Mouse (Mus musculus) embryonic facial prominence, embryonic 11.5 days (tissue): ENCODE data around the gene Shc1. TPM values are rescaled to one million over a fixed set of nuclear protein-coding genes. Genes with fewer than 3 reads are reported as not detected.

Experiments used
- ATAC-seq: fragments of 200-750 bp; cut with Nextera tagmentation; replicated peaks from 2 replicates; pipeline ENCODE4 v1.8.0; 2017; ENCODE audit warnings: low read depth; ENCODE audit not compliant: insufficient number of reproducible peaks, low FRiP score, low TSS enrichment
- DNase-seq: peaks from one replicate; pipeline ENCODE4 v3.0.0-alpha.2; 2015; ENCODE audit warnings: low spot score
- H3K27ac ChIP-seq: fragments of 300-500 bp; sonication (generic); replicated peaks from 2 replicates; pipeline ENCODE4 v1.5.1; 2014; ENCODE audit warnings: mild to moderate bottlenecking, low read depth, low read length, control low read depth
- H3K27me3 ChIP-seq: fragments of 300-500 bp; sonication (generic); 2 replicates; pipeline ENCODE4 v1.6.1; 2014; ENCODE audit warnings: mild to moderate bottlenecking, low read length, moderate library complexity, mixed read lengths; ENCODE audit not compliant: control insufficient read depth, insufficient read depth
- H3K36me3 ChIP-seq: fragments of 300-500 bp; sonication (generic); replicated peaks from 2 replicates; pipeline ENCODE4 v1.6.1; 2014; ENCODE audit warnings: low read depth, mild to moderate bottlenecking, low read length, moderate library complexity, mixed read lengths; ENCODE audit not compliant: control insufficient read depth, insufficient read depth
- H3K4me1 ChIP-seq: fragments of 300-500 bp; sonication (generic); 2 replicates; pipeline ENCODE4 v1.6.1; 2014; ENCODE audit warnings: low read length, mixed read lengths; ENCODE audit not compliant: control insufficient read depth, insufficient read depth
- H3K4me2 ChIP-seq: fragments of 300-500 bp; sonication (generic); 2 replicates; pipeline ENCODE4 v1.6.1; 2014; ENCODE audit warnings: low read depth, mild to moderate bottlenecking, control low read depth, low read length, moderate library complexity
- H3K4me3 ChIP-seq: fragments of 300-500 bp; sonication (generic); 2 replicates; pipeline ENCODE4 v1.5.1; 2014; ENCODE audit warnings: low read depth, low read length, control low read depth
- H3K9ac ChIP-seq: fragments of 300-500 bp; sonication (generic); replicated peaks from 2 replicates; pipeline ENCODE4 v1.6.1; 2014; ENCODE audit warnings: mild to moderate bottlenecking, control low read depth, low read length
- H3K9me3 ChIP-seq: fragments of 300-500 bp; sonication (generic); replicated peaks from 2 replicates; pipeline ENCODE4 v1.6.1; 2016; ENCODE audit warnings: mild to moderate bottlenecking, low read length, inconsistent platforms, mixed read lengths; ENCODE audit not compliant: control insufficient read depth
- WGBS: fragments of 180-500 bp; shearing (Covaris S2); extraction: QIAGEN DNeasy Blood & Tissue Kit; methylation state at CpG from one replicate; pipeline ENCODE4 v1.1.7; 2014; 5-methylcytosine and 5-hydroxymethylcytosine counted together
- polyA plus RNA-seq: library from polyadenylated mRNA; unstranded; fragments of >200 nt; fragmentation: Nextera tagmentation; extraction: Ambion mirVana; gene quantifications from 2 replicates; pipeline ENCODE4 v1.2.1, GENCODE M21; 2014

Shc1 gene
- polyA plus RNA-seq, 1 experiment from 2014 or later: 43.6 TPM

- no peak within 1 kb of the TSS for H3K4me3 ChIP-seq
- ATAC-seq: no peak
- no peak within 1 kb of the TSS for H3K27ac ChIP-seq
- DNase-seq: no peak
- no peak within 1 kb of the TSS for H3K9ac ChIP-seq
- H3K27me3 ChIP-seq: no peaks in the 10 kb centered on the region
- H3K4me2 ChIP-seq: no peak within 1 kb of the TSS
- peaks cover 3% of the 10 kb centered on the region for H3K36me3 ChIP-seq
- no peaks in the 10 kb centered on the region for H3K4me1 ChIP-seq
- WGBS: 83% methylated on average over 5 of the region's 5 CpGs
- H3K9me3 ChIP-seq: no peaks in the 10 kb centered on the region
These were observed 15.6 kb upstream of the Shc1 start, which contains the start of gene Lenep for GRCm38 (mm10) chr3:89402693-89403092. TSS of gene Lenep (minus strand) at chr3:89402793.

- Histone ChIP-seq H3K27ac (no peak overlapping the region), H3K4me1 (peaks cover 3% of the 10 kb centered on the region; the same call in 1 of the 2 replicates), H3K4me2 (no peak overlapping the region), H3K9ac (no peak overlapping the region), H3K4me3 (no peak overlapping the region), H3K27me3 (no peaks in the 10 kb centered on the region), H3K36me3 (peaks cover 3% of the 10 kb centered on the region), H3K9me3 (no peaks in the 10 kb centered on the region)
- 91% methylated on average over 6 of the region's 6 CpGs for WGBS
- ATAC-seq (no peak), DNase-seq (no peak)
These were observed 11.4 kb upstream of the Shc1 start for GRCm38 (mm10) chr3:89406887-89407286.

GRCm38 (mm10) chr3:89408448-89408847 lies 9.8 kb upstream of the Shc1 start:
- Histone ChIP-seq H3K36me3 (no peaks in the 10 kb centered on the region), H3K9me3 (no peaks in the 10 kb centered on the region), H3K4me1 (peaks cover 3% of the 10 kb centered on the region; the same call in 1 of the 2 replicates), H3K4me2 (no peak overlapping the region), H3K27ac (no peak overlapping the region), H3K4me3 (no peak overlapping the region), H3K9ac (no peak overlapping the region), H3K27me3 (no peaks in the 10 kb centered on the region)
- whole genome bisulfite sequencing: 66% methylated on average over 16 of the region's 16 CpGs
- DNase-seq (no peak), ATAC-seq (no peak)

GRCm38 (mm10) chr3:89409701-89410100 lies 8.5 kb upstream of the Shc1 start:
- Histone ChIP-seq H3K4me1 (peaks cover 3% of the 10 kb centered on the region; the same call in 1 of the 2 replicates), H3K9ac (no peak overlapping the region), H3K4me2 (no peak overlapping the region), H3K27ac (no peak overlapping the region), H3K36me3 (peaks cover 7% of the 10 kb centered on the region), H3K4me3 (no peak overlapping the region), H3K9me3 (no peaks in the 10 kb centered on the region), H3K27me3 (no peaks in the 10 kb centered on the region)
- ATAC-seq: no peak
- 96% methylated on average over 3 of the region's 3 CpGs for WGBS
- DNase-seq: no peak

- H3K27ac ChIP-seq: no peak overlapping the region
- WGBS: 81% methylated on average over 10 of the region's 10 CpGs
- peak overlapping the region; percentile 59 for H3K4me2 ChIP-seq
These were observed 7.4 kb upstream of the Shc1 start for GRCm38 (mm10) chr3:89410864-89411263.

GRCm38 (mm10) chr3:89411490-89412393 lies 6.5 kb upstream of the Shc1 start, which contains the start of gene Flad1:
TSS of gene Flad1 (minus strand) at chr3:89411870.
- H3K9me3 ChIP-seq: no peaks in the 10 kb centered on the region
- 7% methylated on average over 28 of the region's 28 CpGs for WGBS
- H3K4me2 ChIP-seq: peak within 1 kb of the TSS; percentile 59
- no peaks in the 10 kb centered on the region for H3K27me3 ChIP-seq
- no peak within 1 kb of the TSS for H3K27ac ChIP-seq
- DNase-seq: peak; percentile 99
- ATAC-seq: peak; percentile 98
- peak within 1 kb of the TSS; percentile 47 for H3K4me3 ChIP-seq
- peak within 1 kb of the TSS; percentile 52 for H3K9ac ChIP-seq
- H3K36me3 ChIP-seq: peaks cover 17% of the 10 kb centered on the region
- H3K4me1 ChIP-seq: peaks cover 4% of the 10 kb centered on the region; the same call in 1 of the 2 replicates

More at GRCm38 (mm10) chr3:89410864-89411263, 7.4 kb upstream of the Shc1 start:
- Histone ChIP-seq H3K27me3 (no peaks in the 10 kb centered on the region), H3K36me3 (peaks cover 13% of the 10 kb centered on the region), H3K4me3 (peak overlapping the region; percentile 47), H3K4me1 (peaks cover 3% of the 10 kb centered on the region; the same call in 1 of the 2 replicates), H3K9me3 (no peaks in the 10 kb centered on the region), H3K9ac (peak overlapping the region; percentile 52)
- DNase-seq: no peak
- ATAC-seq: no peak

- DNase-seq (no peak), ATAC-seq (no peak)
- Histone ChIP-seq H3K27ac (no peak overlapping the region), H3K9me3 (no peaks in the 10 kb centered on the region), H3K9ac (no peak overlapping the region), H3K4me2 (no peak overlapping the region), H3K4me1 (peaks cover 2% of the 10 kb centered on the region; the same call in 1 of the 2 replicates), H3K4me3 (no peak overlapping the region), H3K36me3 (peaks cover 17% of the 10 kb centered on the region), H3K27me3 (no peaks in the 10 kb centered on the region)
- WGBS: 96% methylated on average over 8 of the region's 8 CpGs
These were observed 2.1 kb upstream of the Shc1 start for GRCm38 (mm10) chr3:89416158-89416557.

- peaks cover 17% of the 10 kb centered on the region for H3K36me3 ChIP-seq
- DNase-seq: no peak
- peak overlapping the region; percentile 68; the same call in 1 of the 2 replicates for H3K27ac ChIP-seq
- peak overlapping the region; percentile 72 for H3K9ac ChIP-seq
- no peaks in the 10 kb centered on the region for H3K9me3 ChIP-seq
- H3K27me3 ChIP-seq: no peaks in the 10 kb centered on the region
- H3K4me3 ChIP-seq: peak overlapping the region; percentile 62
- no peak for ATAC-seq
- H3K4me2 ChIP-seq: peak overlapping the region; percentile 38
- peaks cover 5% of the 10 kb centered on the region for H3K4me1 ChIP-seq
- 36% methylated on average over 2 of the region's 2 CpGs for WGBS
These were observed 1.1 kb upstream of the Shc1 start for GRCm38 (mm10) chr3:89417131-89417530.
